Mouse (Mus musculus) testis, postnatal 10 days (tissue): ENCODE data around the gene Gm20773.
"Not testable (repeated sequence)": the region's sequence is repeated elsewhere in the genome, so short reads cannot be mapped to it uniquely, and the experiment has no call there.

ENCODE experiments used
- DNase-seq: peaks from one replicate; pipeline ENCODE4 v3.0.0; 2021; ENCODE audit warnings: low spot score

Gene Gm20773

DNA sequence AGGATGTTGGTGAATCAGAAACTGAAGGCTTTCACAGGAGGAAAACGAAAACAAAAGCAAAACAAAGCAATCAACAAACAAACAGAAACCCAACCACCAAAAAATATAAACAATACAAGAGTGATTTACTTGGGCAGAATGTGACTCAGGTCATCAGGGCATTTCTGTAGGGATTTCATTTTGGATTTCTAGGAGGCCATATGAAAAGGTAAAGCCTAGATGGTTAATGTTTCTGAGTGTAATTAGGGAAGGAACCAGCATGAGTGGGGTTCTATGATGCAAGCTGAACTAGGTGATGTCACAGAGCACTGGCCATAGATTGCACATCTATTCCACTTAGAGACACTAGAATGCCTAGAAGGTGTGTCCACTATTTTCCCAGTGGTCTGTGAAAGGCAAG, at the start of gene Gm20773:
TSS of gene Gm20773 (plus strand) at position 301 of the 400 bp plus-strand sequence.
- DNase-seq = not testable (repeated sequence)

DNA sequence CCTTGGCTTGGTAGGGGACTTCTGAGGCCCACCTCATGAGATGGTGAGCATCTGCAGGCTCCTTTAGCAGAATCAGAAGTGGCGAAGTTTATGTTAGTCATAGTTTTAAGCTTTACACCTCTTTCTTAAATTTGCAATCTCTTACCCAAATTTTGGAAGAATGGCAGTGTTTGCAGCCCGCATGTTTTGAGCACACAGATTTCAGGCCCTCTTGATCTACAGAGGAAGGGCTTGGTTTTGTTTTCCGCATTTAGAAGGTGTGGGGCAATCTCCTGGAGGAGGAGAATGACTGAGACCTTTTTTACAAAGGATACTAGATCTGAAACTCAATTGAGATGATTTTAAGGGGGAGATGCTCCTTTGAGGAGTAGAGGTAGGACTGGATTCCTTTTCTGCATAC, 28.3 kb upstream of the Gm20773 start, which contains the start of gene Gm21866:
TSS of gene Gm21866 (minus strand) at position 101 of the 400 bp plus-strand sequence.
- not testable (repeated sequence) for DNase-seq
